Mouse (Mus musculus) right cerebral cortex, postnatal 25 days (tissue): ENCODE measurements around the gene 4930564D02Rik.

Source experiments
- DNase-seq: peaks from one replicate; pipeline ENCODE4 v3.0.0; 2022

4930564D02Rik gene

GRCm38 (mm10) chr3:105066544-105066943 is at the start of gene 4930564D02Rik:
4930564D02Rik (plus strand) TSS chr3:105066844.
- DNase-seq, result no peak

GRCm38 (mm10) chr3:105017314-105017713 is 49.3 kb upstream of the 4930564D02Rik start:
- DNase-seq, result no peak

- DNase-seq, result no peak
These were observed 48.4 kb upstream of the 4930564D02Rik start for GRCm38 (mm10) chr3:105018085-105018782.

GRCm38 (mm10) chr3:105018783-105019105 is 47.9 kb upstream of the 4930564D02Rik start:
- DNase-seq, result no peak

- no peak for DNase-seq
These were observed 46.6 kb upstream of the 4930564D02Rik start for GRCm38 (mm10) chr3:105019826-105020692.

- no peak for DNase-seq
These were observed 43.2 kb upstream of the 4930564D02Rik start for GRCm38 (mm10) chr3:105023371-105024005.

- no peak for DNase-seq
These were observed 30.3 kb upstream of the 4930564D02Rik start for GRCm38 (mm10) chr3:105036281-105036847.

GRCm38 (mm10) chr3:105037240-105037770 is 29.3 kb upstream of the 4930564D02Rik start:
- no peak for DNase-seq

- no peak for DNase-seq
These were observed 26.6 kb upstream of the 4930564D02Rik start for GRCm38 (mm10) chr3:105040002-105040401.

GRCm38 (mm10) chr3:105040983-105041625 is 25.5 kb upstream of the 4930564D02Rik start:
- no peak for DNase-seq

- no peak for DNase-seq
These were observed 22.9 kb upstream of the 4930564D02Rik start for GRCm38 (mm10) chr3:105043746-105044145.

- DNase-seq, result no peak
These were observed 19.8 kb upstream of the 4930564D02Rik start for GRCm38 (mm10) chr3:105046870-105047269.

- no peak for DNase-seq
These were observed 19.0 kb upstream of the 4930564D02Rik start for GRCm38 (mm10) chr3:105047616-105048015.

GRCm38 (mm10) chr3:105049848-105050247 is 16.8 kb upstream of the 4930564D02Rik start:
- DNase-seq, result no peak

- DNase-seq, result no peak
These were observed 15.5 kb upstream of the 4930564D02Rik start for GRCm38 (mm10) chr3:105051103-105051502.

GRCm38 (mm10) chr3:105052171-105052936 is 14.3 kb upstream of the 4930564D02Rik start:
- no peak for DNase-seq

- peak; percentile 99 for DNase-seq
These were observed 13.5 kb upstream of the 4930564D02Rik start, which contains the start of gene Cttnbp2nl for GRCm38 (mm10) chr3:105052937-105053697. Cttnbp2nl (minus strand) TSS chr3:105053146.

- no peak for DNase-seq
These were observed 13.0 kb upstream of the 4930564D02Rik start for GRCm38 (mm10) chr3:105053698-105054001.

- DNase-seq, result no peak
These were observed 11.7 kb upstream of the 4930564D02Rik start for GRCm38 (mm10) chr3:105054952-105055351.

- DNase-seq, result no peak
These were observed 11.0 kb upstream of the 4930564D02Rik start for GRCm38 (mm10) chr3:105055666-105056065.
